Mouse (Mus musculus): ENCODE measurements around the gene Fhit. TPM values are rescaled to one million over a fixed set of nuclear protein-coding genes. Genes with fewer than 3 reads are reported as not detected.

Gene Fhit
- polyA plus RNA-seq, 1 experiment from 2014 or later = 4.1 TPM

GRCm38 (mm10) chr14:10568937-10569552, 592.8 kb downstream of the Fhit start:
- no peaks in the 10 kb centered on the region for H3K9me3 ChIP-seq (replicated peaks)
- no peak overlapping the region for H3K4me3 ChIP-seq
- ATAC-seq (replicated peaks; ENCODE audit: insufficient number of reproducible peaks, insufficient read depth, low FRiP score, low read depth) = no peak
- no peaks in the 10 kb centered on the region for H3K27me3 ChIP-seq
- H3K4me1 ChIP-seq (replicated peaks) = no peaks in the 10 kb centered on the region
- no peaks in the 10 kb centered on the region for H3K36me3 ChIP-seq
- no peak overlapping the region for H3K4me2 ChIP-seq
- H3K9ac ChIP-seq = no peak overlapping the region
- WGBS = 71% methylated on average over 3 of the region's 3 CpGs
- no peak overlapping the region for H3K27ac ChIP-seq

GRCm38 (mm10) chr14:10567771-10568170, 594.1 kb downstream of the Fhit start:
- no peak overlapping the region for H3K4me3 ChIP-seq
- 79% methylated on average over 2 of the region's 2 CpGs for WGBS
- H3K4me2 ChIP-seq = no peak overlapping the region
- H3K9me3 ChIP-seq (replicated peaks) = no peaks in the 10 kb centered on the region
- no peak overlapping the region for H3K27ac ChIP-seq
- H3K36me3 ChIP-seq = no peaks in the 10 kb centered on the region
- H3K4me1 ChIP-seq (replicated peaks) = no peaks in the 10 kb centered on the region
- no peaks in the 10 kb centered on the region for H3K27me3 ChIP-seq
- no peak for ATAC-seq (replicated peaks; ENCODE audit: insufficient number of reproducible peaks, insufficient read depth, low FRiP score, low read depth)
- H3K9ac ChIP-seq = no peak overlapping the region

GRCm38 (mm10) chr14:10554755-10555154, 607.1 kb downstream of the Fhit start:
- Histone ChIP-seq H3K9ac (no peak overlapping the region), H3K27ac (no peak overlapping the region), H3K4me3 (no peak overlapping the region), H3K4me1 (replicated peaks) (peaks cover 3% of the 10 kb centered on the region; the same call in 1 of the 2 replicates), H3K9me3 (replicated peaks) (no peaks in the 10 kb centered on the region), H3K36me3 (no peaks in the 10 kb centered on the region), H3K27me3 (no peaks in the 10 kb centered on the region), H3K4me2 (no peak overlapping the region)
- WGBS = 21% methylated on average over 6 of the region's 6 CpGs
- ATAC-seq (replicated peaks; ENCODE audit: insufficient number of reproducible peaks, insufficient read depth, low FRiP score, low read depth) = no peak

- Histone ChIP-seq H3K36me3 (no peaks in the 10 kb centered on the region), H3K4me2 (no peak overlapping the region), H3K27me3 (no peaks in the 10 kb centered on the region), H3K4me1 (replicated peaks) (no peaks in the 10 kb centered on the region), H3K4me3 (no peak overlapping the region), H3K27ac (no peak overlapping the region), H3K9me3 (replicated peaks) (no peaks in the 10 kb centered on the region), H3K9ac (no peak overlapping the region)
- 74% methylated on average over 2 of the region's 2 CpGs for WGBS
- no peak for ATAC-seq (replicated peaks; ENCODE audit: insufficient number of reproducible peaks, insufficient read depth, low FRiP score, low read depth)
Measured at GRCm38 (mm10) chr14:10548632-10549031, 613.2 kb downstream of the Fhit start.

- H3K4me1 ChIP-seq (replicated peaks) = no peaks in the 10 kb centered on the region
- H3K4me3 ChIP-seq = no peak overlapping the region
- ATAC-seq (replicated peaks; ENCODE audit: insufficient number of reproducible peaks, insufficient read depth, low FRiP score, low read depth) = no peak
- H3K9me3 ChIP-seq (replicated peaks) = no peaks in the 10 kb centered on the region
- no peak overlapping the region for H3K27ac ChIP-seq
- 60% methylated on average over 3 of the region's 3 CpGs for WGBS
- no peaks in the 10 kb centered on the region for H3K36me3 ChIP-seq
- H3K4me2 ChIP-seq = no peak overlapping the region
- no peaks in the 10 kb centered on the region for H3K27me3 ChIP-seq
- H3K9ac ChIP-seq = no peak overlapping the region
Measured at GRCm38 (mm10) chr14:10545916-10546315, 615.9 kb downstream of the Fhit start.

- Histone ChIP-seq H3K36me3 (no peaks in the 10 kb centered on the region), H3K4me2 (no peak overlapping the region), H3K4me3 (no peak overlapping the region), H3K27ac (no peak overlapping the region), H3K9ac (no peak overlapping the region), H3K9me3 (replicated peaks) (no peaks in the 10 kb centered on the region), H3K27me3 (no peaks in the 10 kb centered on the region), H3K4me1 (replicated peaks) (peaks cover 9% of the 10 kb centered on the region)
- 73% methylated on average over 2 of the region's 2 CpGs for WGBS
- ATAC-seq (replicated peaks; ENCODE audit: insufficient number of reproducible peaks, insufficient read depth, low FRiP score, low read depth) = no peak
Measured at GRCm38 (mm10) chr14:10534862-10535261, 627.0 kb downstream of the Fhit start.

- 64% methylated on average over 8 of the region's 8 CpGs for WGBS
- no peaks in the 10 kb centered on the region for H3K27me3 ChIP-seq
- H3K27ac ChIP-seq = no peak overlapping the region
- ATAC-seq (replicated peaks; ENCODE audit: insufficient number of reproducible peaks, insufficient read depth, low FRiP score, low read depth) = peak; percentile 64; the same call in 1 of the 2 replicates
- H3K4me2 ChIP-seq = peak overlapping the region; percentile 27
- H3K9me3 ChIP-seq (replicated peaks) = no peaks in the 10 kb centered on the region
- H3K4me1 ChIP-seq (replicated peaks) = peaks cover 9% of the 10 kb centered on the region
- no peak overlapping the region for H3K4me3 ChIP-seq
- no peak overlapping the region for H3K9ac ChIP-seq
- H3K36me3 ChIP-seq = no peaks in the 10 kb centered on the region
Measured at GRCm38 (mm10) chr14:10531748-10532500, 629.9 kb downstream of the Fhit start.

GRCm38 (mm10) chr14:10526800-10527199, 635.0 kb downstream of the Fhit start:
- Histone ChIP-seq H3K27ac (no peak overlapping the region), H3K9ac (no peak overlapping the region), H3K4me1 (replicated peaks) (peaks cover 2% of the 10 kb centered on the region), H3K36me3 (no peaks in the 10 kb centered on the region), H3K4me2 (no peak overlapping the region), H3K27me3 (no peaks in the 10 kb centered on the region), H3K4me3 (no peak overlapping the region), H3K9me3 (replicated peaks) (no peaks in the 10 kb centered on the region)
- peak; percentile 62; the same call in 1 of the 2 replicates for ATAC-seq (replicated peaks; ENCODE audit: insufficient number of reproducible peaks, insufficient read depth, low FRiP score, low read depth)
- 38% methylated on average over 2 of the region's 2 CpGs for WGBS

- no peaks in the 10 kb centered on the region for H3K36me3 ChIP-seq
- no peaks in the 10 kb centered on the region for H3K27me3 ChIP-seq
- H3K9ac ChIP-seq = no peak overlapping the region
- H3K27ac ChIP-seq = no peak overlapping the region
- WGBS = 82% methylated on average over 4 of the region's 4 CpGs
- no peaks in the 10 kb centered on the region for H3K4me1 ChIP-seq (replicated peaks)
- no peak for ATAC-seq (replicated peaks; ENCODE audit: insufficient number of reproducible peaks, insufficient read depth, low FRiP score, low read depth)
- H3K4me2 ChIP-seq = no peak overlapping the region
- H3K9me3 ChIP-seq (replicated peaks) = no peaks in the 10 kb centered on the region
- no peak overlapping the region for H3K4me3 ChIP-seq
Measured at GRCm38 (mm10) chr14:10525786-10526185, 636.0 kb downstream of the Fhit start.

- no peaks in the 10 kb centered on the region for H3K4me1 ChIP-seq (replicated peaks)
- no peak overlapping the region for H3K4me3 ChIP-seq
- H3K9me3 ChIP-seq (replicated peaks) = no peaks in the 10 kb centered on the region
- ATAC-seq (replicated peaks; ENCODE audit: insufficient number of reproducible peaks, insufficient read depth, low FRiP score, low read depth) = no peak
- H3K9ac ChIP-seq = no peak overlapping the region
- H3K27me3 ChIP-seq = no peaks in the 10 kb centered on the region
- H3K27ac ChIP-seq = no peak overlapping the region
- no peaks in the 10 kb centered on the region for H3K36me3 ChIP-seq
- no peak overlapping the region for H3K4me2 ChIP-seq
Measured at GRCm38 (mm10) chr14:10514026-10514425, 647.8 kb downstream of the Fhit start.

GRCm38 (mm10) chr14:10509252-10509651, 652.6 kb downstream of the Fhit start:
- H3K4me2 ChIP-seq = no peak overlapping the region
- no peak for ATAC-seq (replicated peaks; ENCODE audit: insufficient number of reproducible peaks, insufficient read depth, low FRiP score, low read depth)
- no peaks in the 10 kb centered on the region for H3K27me3 ChIP-seq
- no peaks in the 10 kb centered on the region for H3K4me1 ChIP-seq (replicated peaks)
- H3K9me3 ChIP-seq (replicated peaks) = no peaks in the 10 kb centered on the region
- no peak overlapping the region for H3K27ac ChIP-seq
- H3K36me3 ChIP-seq = no peaks in the 10 kb centered on the region
- no peak overlapping the region for H3K9ac ChIP-seq
- H3K4me3 ChIP-seq = no peak overlapping the region

- no peak for ATAC-seq (replicated peaks; ENCODE audit: insufficient number of reproducible peaks, insufficient read depth, low FRiP score, low read depth)
- Histone ChIP-seq H3K4me2 (no peak overlapping the region), H3K36me3 (no peaks in the 10 kb centered on the region), H3K27me3 (no peaks in the 10 kb centered on the region), H3K9ac (no peak overlapping the region), H3K27ac (no peak overlapping the region), H3K9me3 (replicated peaks) (no peaks in the 10 kb centered on the region), H3K4me3 (no peak overlapping the region), H3K4me1 (replicated peaks) (no peaks in the 10 kb centered on the region)
- 63% methylated on average over 1 of the region's 1 CpGs for WGBS
Measured at GRCm38 (mm10) chr14:10507560-10507959, 654.3 kb downstream of the Fhit start.

All from heart, embryonic 15.5 days (tissue).